Mouse (Mus musculus) spleen, postnatal 10 days (tissue): ENCODE data around the gene Lrrc8c.

ENCODE experiments used
- DNase-seq, 2 experiments: peaks; one replicate each; pipeline ENCODE4 v3.0.0; 2021 to 2022; ENCODE audit warnings: low spot score in 2 of 2

The Lrrc8c gene

DNA sequence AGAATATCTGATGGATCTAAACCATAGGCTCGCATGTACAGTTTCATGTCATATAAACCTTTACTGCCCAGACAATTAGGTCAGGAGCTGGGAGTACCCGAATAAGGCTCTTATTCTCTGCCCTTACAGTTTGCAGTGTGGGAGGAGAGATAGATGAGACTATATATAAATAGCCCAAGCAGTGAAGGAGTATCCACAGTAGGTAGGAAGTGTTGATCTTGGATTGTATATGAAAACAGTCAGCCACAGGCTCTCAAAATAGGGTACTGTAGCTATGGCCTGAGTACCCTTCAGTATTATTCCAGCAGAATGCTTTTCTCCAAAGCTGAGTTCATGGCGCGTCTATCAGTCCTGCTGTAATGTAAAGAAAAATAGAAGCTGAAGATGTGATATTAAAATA, 27.9 kb downstream of the Lrrc8c start:
- no peak for DNase-seq

DNA sequence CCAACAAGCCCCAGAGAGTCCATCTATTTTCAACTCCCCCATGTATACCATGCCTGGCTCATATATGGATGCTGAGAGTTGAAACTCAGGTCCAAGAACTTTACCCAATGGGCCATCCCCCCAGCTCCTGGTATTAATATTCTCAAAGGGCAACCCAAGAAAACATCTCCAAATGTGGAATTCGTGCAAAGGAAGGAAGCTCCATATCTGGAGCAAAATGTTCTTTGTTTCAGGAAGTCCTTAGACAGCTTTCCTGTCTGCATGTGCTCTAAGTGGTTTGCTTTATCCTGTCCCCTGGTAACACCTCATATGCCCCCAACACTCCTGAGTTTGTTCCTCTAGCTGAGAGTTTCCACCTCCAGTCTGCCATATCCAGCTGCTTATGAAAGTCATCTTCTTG, 32.6 kb downstream of the Lrrc8c start:
- DNase-seq: no peak

DNA sequence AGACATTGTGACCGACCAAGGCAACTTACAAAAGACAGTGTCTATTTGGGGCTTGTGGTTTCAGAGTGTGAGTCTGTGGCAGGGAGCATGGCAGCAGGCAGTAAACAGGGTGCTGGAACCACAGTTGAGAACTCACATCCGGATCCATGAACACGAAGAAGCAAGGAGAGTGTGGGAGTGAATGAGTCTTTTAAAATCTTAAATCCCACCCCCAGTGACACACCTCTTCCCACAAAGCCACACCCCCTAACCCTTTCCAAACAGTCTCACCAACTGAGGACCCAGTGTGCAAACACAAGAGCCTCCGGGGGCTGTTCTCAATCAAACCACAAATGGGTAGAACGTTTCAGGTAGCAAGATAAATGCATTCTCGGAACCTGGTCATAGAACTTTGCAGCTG, 37.1 kb downstream of the Lrrc8c start:
- no peak for DNase-seq

DNA sequence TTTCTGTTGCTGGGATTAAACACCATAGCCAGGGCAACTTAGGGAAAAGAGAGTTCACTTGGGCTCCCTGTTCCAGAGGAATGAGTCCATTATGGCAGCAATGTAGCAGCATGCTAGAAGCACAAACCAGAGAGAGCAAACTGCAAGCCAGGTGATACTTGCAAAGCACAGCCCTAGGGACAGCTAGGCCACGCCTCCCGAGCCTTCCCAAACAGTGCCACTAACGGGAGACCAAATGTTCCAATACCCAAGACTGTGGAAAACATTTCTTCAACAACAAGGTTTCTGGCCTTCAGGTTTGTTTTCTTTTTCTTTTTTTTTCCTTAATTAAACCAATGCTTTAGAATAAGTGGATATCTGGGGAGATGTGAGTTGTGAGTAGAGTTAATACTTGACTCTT, 38.2 kb downstream of the Lrrc8c start:
- DNase-seq: no peak

DNA sequence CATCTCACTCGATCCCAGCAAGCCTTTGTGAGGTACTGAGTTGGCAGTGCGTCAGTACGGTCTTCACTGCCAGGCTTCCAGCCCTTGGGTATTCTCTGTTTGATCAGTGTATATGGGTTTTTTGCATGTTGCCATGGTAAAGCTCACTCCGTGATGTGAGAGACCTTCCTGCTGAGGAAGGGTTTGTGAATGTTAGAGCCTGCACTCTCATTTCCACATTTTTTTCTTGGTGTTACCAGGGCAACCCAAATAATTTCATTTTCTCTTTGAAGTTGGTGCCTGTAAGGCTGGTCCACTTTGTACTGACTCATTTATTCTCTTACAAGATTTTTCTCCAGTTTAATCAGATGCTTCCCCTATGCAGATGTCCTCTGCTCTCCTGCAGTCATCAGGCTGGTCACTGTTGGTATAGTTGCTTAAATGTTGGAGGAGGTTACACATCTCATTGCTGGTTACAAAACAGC, 38.6 kb downstream of the Lrrc8c start:
- no peak for DNase-seq

DNA sequence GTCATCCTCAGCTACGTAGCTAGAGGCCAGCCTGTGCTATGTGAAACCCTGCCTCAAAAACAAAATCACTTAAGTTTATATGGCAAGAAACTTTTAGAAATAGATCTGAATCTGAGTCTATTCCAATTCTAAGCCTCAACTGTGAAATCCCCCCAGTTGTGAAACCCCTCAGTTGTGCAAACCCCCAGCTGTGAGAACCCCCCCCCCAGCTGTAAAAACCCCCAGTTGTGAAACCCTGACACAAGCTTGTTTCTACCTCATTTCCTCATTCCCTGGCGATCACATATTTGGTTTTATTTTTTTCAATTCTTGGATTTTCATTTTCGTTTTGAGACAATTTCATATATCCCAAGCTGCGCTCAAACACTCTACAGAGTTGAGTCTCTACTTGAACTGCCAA, 39.3 kb downstream of the Lrrc8c start:
- DNase-seq: no peak

DNA sequence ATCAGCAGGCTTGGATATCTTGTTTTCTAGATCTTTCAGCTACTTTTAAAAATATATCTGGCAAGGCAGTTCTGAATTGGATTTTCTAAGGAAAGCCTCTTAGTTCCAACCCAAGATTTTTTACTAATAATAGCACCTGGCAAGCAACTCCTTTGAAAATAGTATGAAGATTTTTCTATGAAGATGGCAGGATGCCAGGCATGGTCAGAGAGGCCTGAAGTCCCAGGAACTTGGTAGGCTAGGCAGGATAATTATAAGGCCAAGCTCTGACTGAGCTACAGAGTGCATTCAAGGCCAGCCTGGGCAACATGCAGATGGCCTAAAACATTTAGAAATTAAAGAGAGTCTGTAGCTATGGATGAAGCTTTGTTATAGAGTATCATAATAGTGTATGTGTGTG, 42.7 kb downstream of the Lrrc8c start:
- DNase-seq: no peak

DNA sequence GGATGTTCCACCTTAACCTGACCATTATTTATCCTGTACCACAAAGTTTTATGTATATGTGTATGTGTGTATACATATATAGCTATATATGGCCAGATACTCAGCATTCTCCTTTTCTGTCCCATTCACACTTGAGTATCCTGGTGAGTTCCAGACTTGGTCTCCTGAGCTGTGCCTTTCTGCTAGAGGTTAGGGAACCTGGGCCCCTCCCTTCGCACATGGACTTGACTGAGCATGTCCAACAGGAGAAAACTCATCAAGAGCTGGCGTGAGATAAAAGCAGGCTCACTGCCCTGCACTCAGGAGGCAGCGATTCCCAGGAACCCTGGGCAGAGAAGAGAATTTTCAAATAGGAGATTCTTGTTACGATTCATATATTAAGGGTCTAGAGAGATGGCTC, 45.6 kb downstream of the Lrrc8c start:
- peak in 1 of 2 experiments; percentile 55 for DNase-seq

DNA sequence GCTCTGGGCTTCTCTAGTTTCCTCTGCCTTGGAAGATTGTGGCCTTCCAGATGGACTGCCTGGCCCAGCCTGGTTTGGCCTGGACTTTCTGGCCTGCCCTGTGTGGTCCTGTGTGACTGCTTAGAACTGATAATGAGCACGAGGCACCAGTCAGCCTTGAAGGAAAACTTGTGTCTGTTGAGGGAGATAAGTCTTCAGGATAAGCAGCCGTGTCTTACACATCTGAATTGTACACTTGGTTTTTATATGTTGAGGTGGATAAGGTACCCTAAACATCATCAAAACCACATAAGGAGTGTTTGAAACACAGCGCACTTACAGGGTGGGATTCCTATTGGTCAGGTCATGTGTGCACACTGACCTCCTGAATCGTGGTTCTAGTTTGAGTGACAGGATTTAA, 46.6 kb downstream of the Lrrc8c start:
- peak in 1 of 2 experiments; percentile 66 for DNase-seq

DNA sequence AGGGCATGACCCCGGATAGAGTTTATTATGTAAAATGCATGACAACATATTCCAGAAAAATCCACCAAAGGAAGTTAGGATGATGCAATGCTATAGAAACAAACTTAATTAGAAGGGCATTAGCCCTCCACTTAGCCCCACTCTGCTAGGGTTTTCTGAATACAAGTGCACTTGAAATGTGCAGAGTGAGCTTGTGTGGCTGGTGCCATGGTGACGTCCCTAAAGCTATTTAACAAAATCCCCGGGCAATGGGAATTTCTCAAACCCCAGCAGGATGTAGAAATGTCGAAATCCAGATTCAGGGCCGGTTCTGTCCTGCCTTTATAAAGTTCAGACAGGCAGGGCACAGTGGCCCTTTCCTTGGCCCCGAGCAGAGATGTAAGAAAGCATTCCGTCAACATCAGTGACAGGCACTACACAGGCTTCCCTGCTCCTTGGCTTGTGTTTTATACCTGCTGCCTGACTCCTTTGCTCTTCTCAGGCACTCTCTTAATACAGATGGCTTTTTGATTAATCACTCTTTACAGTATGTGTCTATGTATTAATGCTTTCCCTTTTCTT, 47.7 kb downstream of the Lrrc8c start:
- no peak for DNase-seq

DNA sequence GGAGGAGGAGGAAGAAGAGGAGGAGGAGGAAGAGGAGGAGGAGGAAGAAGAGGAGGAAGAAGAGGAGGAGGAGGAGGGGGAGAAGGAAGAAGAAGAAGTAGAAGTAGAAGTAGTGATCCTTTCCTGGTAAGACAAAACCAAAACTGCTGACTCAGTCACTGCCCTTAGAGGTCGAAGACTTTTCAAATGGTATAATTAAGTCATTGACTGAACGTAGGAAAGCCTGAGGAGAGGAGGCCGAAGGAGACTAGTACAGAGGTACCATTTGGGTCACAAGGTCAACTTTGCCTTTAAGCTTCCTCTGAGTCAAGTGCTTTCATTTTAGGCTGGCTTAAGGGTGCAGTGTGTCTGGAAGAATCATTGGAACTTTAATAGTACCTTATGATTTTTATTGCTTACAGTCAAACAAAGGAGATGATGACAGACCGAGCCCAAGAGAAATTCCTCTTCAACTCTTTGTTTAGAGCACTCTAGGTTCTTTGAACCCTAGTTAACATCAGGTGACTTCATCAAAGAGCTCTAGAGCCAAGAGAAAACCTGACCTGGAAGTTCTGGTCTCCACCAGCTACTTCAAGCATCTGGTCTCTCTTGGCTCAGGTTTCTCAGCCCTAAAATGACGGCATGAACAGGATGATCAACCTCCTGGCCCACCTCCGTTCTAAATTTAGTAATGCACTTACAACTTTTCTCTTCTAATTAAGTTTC, 49.0 kb downstream of the Lrrc8c start:
- no peak for DNase-seq

DNA sequence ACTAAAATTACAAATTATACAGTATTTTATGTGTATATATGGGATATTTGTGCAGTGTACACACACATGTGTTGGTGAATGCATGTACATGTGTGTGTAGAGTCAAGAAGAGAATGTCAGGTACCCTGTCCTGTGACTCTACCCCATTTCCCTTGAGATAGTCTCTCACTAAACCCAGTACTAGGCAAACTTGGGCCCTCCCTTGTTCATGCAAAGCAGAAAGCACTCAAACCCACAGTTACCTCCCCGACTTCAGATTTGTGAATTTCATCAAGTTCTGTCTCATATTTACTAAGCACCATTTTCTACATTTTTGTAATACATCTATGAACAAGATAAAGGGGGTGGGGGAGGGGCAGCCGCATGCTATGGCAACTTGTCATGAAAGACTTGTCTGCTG, 50.0 kb downstream of the Lrrc8c start:
- no peak for DNase-seq

DNA sequence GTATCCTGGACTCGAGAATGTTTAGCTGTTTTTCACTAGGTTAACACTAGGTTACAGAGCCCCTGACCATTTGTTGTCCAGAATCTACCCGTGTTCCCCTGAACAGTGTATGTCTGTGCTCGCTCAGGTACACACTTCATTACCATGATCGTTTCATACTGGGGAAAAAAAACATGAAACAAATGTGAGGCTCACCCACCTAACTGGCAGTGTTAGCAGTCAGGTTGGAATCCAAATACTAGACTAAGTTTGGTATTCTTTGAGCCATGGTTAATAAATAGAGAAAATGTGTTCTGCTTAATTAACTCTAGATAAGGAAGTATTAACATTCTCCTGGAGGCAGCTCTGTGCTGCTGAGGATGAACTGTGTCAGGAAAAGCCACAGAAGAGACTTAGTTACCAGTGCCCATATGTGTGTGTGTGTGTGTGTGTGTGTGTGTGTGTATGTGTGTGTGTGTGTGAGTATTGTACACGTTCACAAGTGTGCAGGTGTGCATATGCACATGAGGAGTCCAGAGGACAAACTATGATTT, 53.0 kb downstream of the Lrrc8c start:
- DNase-seq: no peak

DNA sequence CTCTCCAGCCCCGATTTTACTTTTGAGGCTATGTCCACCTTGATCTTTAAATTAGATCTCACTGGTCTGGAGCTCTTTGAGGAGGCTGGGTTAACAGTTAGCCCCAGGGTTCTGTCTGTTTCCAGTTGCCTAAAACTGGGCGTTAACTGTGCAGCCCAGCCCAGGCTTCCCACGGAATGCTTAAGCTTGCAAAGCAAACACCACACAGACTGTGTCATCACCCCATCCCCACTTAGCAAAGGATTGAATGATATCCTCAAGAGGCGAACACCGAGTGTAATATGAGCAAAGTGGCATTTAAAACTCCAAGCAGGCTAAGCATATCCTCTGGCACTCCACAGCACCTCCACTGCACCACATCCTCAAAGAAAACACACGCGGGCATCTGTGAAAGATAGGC, 53.7 kb downstream of the Lrrc8c start:
- DNase-seq: no peak

DNA sequence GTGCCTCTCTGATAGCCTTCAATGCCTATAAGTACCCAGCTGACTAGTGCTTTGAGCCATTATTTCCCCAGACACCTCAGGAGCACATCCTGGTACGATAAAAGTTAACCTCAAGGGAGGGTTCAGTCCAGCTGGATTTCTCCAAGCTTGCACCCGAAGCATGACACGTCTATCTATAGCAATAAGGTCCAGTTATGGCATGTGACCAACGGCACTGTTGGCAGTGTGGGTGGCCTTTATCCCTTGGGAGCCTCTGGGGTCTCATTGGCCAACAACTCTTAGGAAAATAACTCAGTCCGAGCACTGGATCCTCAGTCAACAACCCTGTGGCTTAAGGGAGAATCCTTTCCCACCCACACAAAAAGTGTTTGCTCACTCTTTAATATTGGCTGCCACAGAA, 55.6 kb downstream of the Lrrc8c start:
- DNase-seq: no peak

DNA sequence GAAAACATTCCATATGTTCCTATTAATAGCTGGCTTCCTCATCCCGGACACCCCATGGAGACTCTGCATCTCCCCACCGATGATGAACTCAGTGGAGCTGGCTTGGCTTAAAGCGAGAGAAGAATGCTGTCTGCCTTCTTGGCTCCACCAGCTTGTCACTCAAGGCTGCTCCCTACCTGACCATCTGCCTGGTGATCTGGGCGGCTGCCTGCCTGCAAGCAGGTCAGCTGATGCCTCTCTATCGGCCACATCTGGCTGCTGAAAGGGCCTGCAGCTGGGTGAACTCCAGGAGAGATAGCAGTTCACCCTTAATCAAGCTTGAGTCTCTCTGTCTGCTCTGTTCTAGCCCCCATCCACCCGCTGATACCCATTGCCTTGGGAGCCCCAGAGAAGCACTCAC, 56.7 kb downstream of the Lrrc8c start:
- DNase-seq: peak; percentile 59 to 70

DNA sequence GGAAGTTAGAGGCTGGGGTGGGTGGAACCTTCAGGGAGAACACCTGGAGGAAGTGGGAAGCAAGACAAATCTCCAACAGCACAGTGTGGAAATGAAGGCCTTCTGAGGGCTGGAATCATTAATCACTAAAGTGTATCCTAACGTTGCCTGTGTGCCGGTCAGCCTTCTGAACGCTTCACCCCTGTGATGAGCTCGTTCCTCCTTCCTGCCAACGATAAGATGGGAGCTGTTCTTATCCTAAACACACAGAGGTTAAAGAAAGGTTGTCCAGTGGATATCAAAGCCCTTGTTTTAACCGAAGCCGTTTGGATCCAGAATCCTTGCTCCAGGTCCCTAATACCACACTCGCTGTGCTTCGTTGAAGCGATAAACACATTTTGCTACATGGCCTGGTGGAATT, 61.7 kb downstream of the Lrrc8c start:
- no peak for DNase-seq

DNA sequence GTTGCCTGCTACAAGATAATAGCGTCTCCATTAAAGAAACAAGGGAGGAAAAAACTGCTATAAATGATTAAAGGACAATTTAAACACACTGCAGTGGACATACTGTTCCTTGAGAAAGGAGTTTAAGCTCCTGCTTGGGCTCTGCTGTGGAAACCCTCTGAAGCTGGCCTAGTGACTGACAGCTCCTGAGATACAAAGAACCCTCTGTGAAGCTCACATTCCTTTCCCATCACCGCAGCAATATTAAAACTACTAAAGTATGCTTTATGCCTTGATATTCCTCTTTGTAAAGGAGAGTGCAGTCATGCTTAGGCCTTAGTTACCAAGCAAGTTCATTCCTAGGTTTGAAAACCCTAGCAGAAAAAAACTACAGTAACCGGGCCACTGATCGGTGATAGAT, 66.7 kb downstream of the Lrrc8c start:
- DNase-seq: no peak

DNA sequence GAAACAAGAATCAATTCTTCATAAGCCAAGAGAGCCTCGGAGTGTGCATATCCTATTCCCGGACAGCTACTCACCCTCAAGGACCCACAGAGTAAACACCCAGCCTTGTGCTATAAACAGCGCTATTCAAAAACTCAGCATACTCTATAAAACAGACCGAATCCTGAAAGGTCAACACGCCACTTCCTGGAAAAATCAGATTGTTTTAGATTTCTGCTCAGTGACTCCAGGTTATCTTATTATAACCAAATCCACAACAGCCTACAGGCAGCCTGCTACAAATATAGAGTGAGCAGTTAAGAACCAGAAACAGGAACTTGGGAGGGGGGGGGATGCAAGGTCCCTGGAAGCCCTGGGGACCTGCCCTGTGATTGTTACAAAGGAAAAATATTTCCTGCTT, 67.5 kb downstream of the Lrrc8c start:
- no peak for DNase-seq

DNA sequence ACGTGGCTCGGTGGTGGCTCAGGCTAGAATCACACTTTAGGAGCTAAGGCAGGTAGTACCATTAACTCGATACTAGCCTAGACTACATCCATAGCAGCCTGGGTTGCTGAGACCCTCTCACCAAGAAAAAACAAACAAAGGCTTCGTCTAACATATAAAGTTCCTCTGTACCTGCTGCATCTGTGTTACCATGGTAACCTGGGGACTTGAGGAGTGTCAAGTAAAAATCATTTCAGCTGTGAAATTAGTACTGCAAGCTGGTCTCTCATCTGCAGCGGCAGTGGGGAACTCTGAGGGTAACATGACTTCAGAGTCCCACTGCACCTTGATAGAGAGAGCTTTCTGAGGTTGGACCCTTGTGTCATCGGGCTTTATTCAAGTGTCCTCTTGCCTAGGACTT, 68.3 kb downstream of the Lrrc8c start:
- no peak for DNase-seq

DNA sequence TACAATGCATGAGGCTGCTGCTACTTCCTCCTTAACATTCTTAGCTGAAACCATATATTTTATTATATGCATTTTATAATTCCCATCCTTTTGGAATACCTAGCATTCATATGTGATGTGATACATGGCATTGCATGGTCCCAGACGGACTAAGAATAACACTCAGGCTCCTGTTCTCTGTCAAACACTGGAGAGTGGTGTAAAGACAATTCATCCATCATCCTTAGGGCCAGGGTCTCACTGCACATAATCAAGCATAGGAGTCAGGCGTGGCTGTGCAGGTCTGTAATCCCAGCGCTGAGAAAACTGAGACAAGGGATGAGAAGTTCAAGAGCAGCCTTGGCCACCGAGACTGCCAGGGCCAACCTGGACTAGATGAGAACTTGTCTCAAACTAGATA, 69.5 kb downstream of the Lrrc8c start:
- DNase-seq: no peak

DNA sequence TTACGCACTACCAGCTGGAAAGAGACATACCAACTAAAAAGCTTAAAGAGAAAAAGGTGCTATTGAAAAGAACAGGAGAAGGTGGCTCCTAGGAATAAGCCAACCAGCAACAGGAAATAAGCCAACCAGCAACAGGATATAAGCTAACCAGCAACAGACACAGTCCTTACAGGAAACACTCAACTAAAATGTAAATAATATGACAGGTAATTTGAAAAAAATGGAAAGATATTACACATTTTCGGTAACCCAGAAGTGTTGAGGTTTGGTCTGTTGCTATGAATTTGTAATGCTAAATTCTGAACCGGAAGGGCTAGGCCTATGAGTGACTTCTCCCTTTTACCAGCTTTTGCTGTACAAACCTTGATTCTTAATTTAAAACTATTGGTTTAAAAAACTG, 69.9 kb downstream of the Lrrc8c start:
- DNase-seq: no peak

DNA sequence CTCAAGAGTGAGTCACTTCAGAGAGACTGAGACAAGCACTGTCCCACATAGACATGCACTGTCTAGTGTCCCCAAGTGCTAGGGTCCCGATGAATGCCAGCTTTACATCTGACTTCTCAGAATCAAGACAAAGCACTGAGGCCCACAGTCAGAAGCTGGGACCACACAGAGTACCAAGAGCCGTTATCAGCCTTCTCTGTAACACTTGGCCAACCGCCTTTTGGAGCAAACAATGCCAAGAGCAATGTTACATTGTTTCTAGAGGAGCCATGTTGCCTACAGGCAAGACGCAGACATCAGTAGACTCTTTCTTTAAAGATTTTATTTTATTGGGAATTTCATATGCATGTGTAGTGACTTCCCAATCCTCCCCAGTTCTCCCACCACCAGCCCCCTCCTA, 73.2 kb downstream of the Lrrc8c start:
- no peak for DNase-seq

DNA sequence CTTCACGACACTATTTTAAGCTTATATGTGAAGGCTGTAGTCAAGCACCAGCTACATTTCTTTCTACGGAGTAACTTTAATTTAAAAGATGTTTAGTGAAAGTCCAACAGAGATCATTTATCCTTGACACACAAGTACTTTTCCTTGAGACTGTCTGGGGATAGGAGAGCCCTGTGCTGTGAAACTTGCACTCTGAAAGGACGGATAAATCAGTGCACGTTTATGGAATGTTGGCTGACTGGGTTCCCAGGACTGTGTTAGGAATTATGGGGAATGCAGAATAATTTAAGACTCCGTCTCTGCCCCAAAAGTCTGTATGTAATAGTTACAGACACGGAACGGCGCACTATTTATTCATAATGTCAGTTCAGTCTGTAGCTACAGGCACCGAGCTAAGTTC, 74.4 kb downstream of the Lrrc8c start:
- DNase-seq: no peak
